Mouse (Mus musculus) CH12.LX (cell line): ENCODE measurements around the gene Vmn1r21. TPM values are rescaled to one million over a fixed set of nuclear protein-coding genes. Genes with fewer than 3 reads are reported as not detected.

Experiments
- DNase-seq: peaks from one replicate; pipeline ENCODE4 v3.0.0-alpha.2; 2013; ENCODE audit errors: extremely low read depth
- H3K27ac ChIP-seq: 2 replicates; pipeline ENCODE4 v1.5.1; 2012; ENCODE audit warnings: low read depth, mild to moderate bottlenecking, control low read depth, moderate library complexity; ENCODE audit not compliant: insufficient read depth
- H3K27me3 ChIP-seq: replicated peaks from 2 replicates; pipeline ENCODE3; 2012; ENCODE audit warnings: inconsistent platforms
- H3K36me3 ChIP-seq, 2 experiments: replicated peaks in 1 of 2; 2 replicates each; pipeline versions ENCODE3 to v1.6.1; 2012; ENCODE audit warnings: inconsistent platforms in 1 of 2, low read length in 1 of 2, mild to moderate bottlenecking in 1 of 2, mixed read lengths in 1 of 2, moderate library complexity in 1 of 2; ENCODE audit not compliant: control insufficient read depth in 1 of 2, insufficient read depth in 1 of 2
- H3K4me1 ChIP-seq, 2 experiments: 2 replicates each; pipeline ENCODE4 v1.6.1; 2012; ENCODE audit warnings: inconsistent platforms in 1 of 2, moderate library complexity in 1 of 2; ENCODE audit not compliant: insufficient read depth in 2 of 2, control insufficient read depth in 1 of 2
- H3K4me2 ChIP-seq: 2 replicates; pipeline ENCODE4 v1.6.1; 2012; ENCODE audit warnings: low read depth, mild to moderate bottlenecking, control low read depth; ENCODE audit not compliant: poor library complexity, insufficient read depth, severe bottlenecking
- H3K4me3 ChIP-seq, 3 experiments: fragments of 150-350 bp in 1 of 3; sonication (generic) in 1 of 3; replicated peaks in 1 of 3; 2 replicates each; pipeline versions ENCODE3 to v1.5.1; 2011 to 2012; ENCODE audit warnings: low read depth in 2 of 3, low read length in 2 of 3, mild to moderate bottlenecking in 2 of 3, moderate library complexity in 2 of 3, control low read depth in 1 of 3, improper control_type of control experiment in 1 of 3, inconsistent platforms in 1 of 3, mixed read lengths in 1 of 3; ENCODE audit not compliant: poor library complexity in 1 of 3
- H3K79me2 ChIP-seq: replicated peaks from 2 replicates; pipeline ENCODE4 v1.6.1; 2012; ENCODE audit warnings: mild to moderate bottlenecking, moderate library complexity; ENCODE audit not compliant: control insufficient read depth, poor library complexity, insufficient read depth, severe bottlenecking; ENCODE audit errors: extremely low read depth
- H3K9ac ChIP-seq: 2 replicates; pipeline ENCODE4 v1.6.1; 2012; ENCODE audit warnings: low read depth, mild to moderate bottlenecking, control low read depth, moderate library complexity; ENCODE audit not compliant: insufficient read depth
- H3K9me3 ChIP-seq: replicated peaks from 2 replicates; pipeline ENCODE3; 2012; ENCODE audit warnings: low read length, inconsistent platforms, mixed read lengths
- CHD2 ChIP-seq: IDR thresholded peaks from 2 replicates; pipeline ENCODE4 v1.6.1; 2011; ENCODE audit warnings: low read length, improper control_type of control experiment
- EP300 ChIP-seq: IDR thresholded peaks from 2 replicates; pipeline ENCODE4 v1.6.1; 2011; ENCODE audit warnings: low read length, improper control_type of control experiment
- GABPA ChIP-seq: IDR thresholded peaks from 2 replicates; pipeline ENCODE4 v1.6.1; 2012; ENCODE audit warnings: low read depth, low read length, improper control_type of control experiment, inconsistent platforms; ENCODE audit not compliant: insufficient replicate concordance
- HCFC1 ChIP-seq: IDR thresholded peaks from 2 replicates; pipeline ENCODE4 v1.6.1; 2012; ENCODE audit warnings: low read depth, mild to moderate bottlenecking, inconsistent platforms, low read length, improper control_type of control experiment
- JUND ChIP-seq: conservative IDR thresholded peaks from 2 replicates; pipeline ENCODE4 v1.6.1; 2011; ENCODE audit warnings: low read depth, low read length, improper control_type of control experiment
- MAZ ChIP-seq: IDR thresholded peaks from 2 replicates; pipeline ENCODE4 v1.6.1; 2012; ENCODE audit warnings: low read depth, mild to moderate bottlenecking, inconsistent platforms, low read length, improper control_type of control experiment, moderate library complexity
- MEF2A ChIP-seq: IDR thresholded peaks from 2 replicates; pipeline ENCODE4 v1.6.1; 2014; ENCODE audit warnings: low read depth, mild to moderate bottlenecking, inconsistent platforms, low read length, improper control_type of control experiment, borderline replicate concordance
- MXI1 ChIP-seq: IDR thresholded peaks from 2 replicates; pipeline ENCODE4 v1.6.1; 2011; ENCODE audit warnings: mild to moderate bottlenecking, low read depth, low read length, improper control_type of control experiment
- MYC ChIP-seq: IDR thresholded peaks from 2 replicates; pipeline ENCODE4 v1.6.1; 2011; ENCODE audit warnings: low read depth, mild to moderate bottlenecking, improper control_type of control experiment, low read length
- RAD21 ChIP-seq: IDR thresholded peaks from 2 replicates; pipeline ENCODE4 v1.6.1; 2011; ENCODE audit warnings: low read depth, mild to moderate bottlenecking, low read length, improper control_type of control experiment, moderate library complexity
- TBP ChIP-seq: conservative IDR thresholded peaks from 2 replicates; pipeline ENCODE4 v1.6.1; 2011; ENCODE audit warnings: low read depth, low read length, improper control_type of control experiment
- TCF12 ChIP-seq: IDR thresholded peaks from 2 replicates; pipeline ENCODE4 v1.6.1; 2014; ENCODE audit warnings: low read depth, mild to moderate bottlenecking, inconsistent platforms, low read length, improper control_type of control experiment
- UBTF ChIP-seq: IDR thresholded peaks from 2 replicates; pipeline ENCODE4 v1.6.1; 2012; ENCODE audit warnings: low read depth, mild to moderate bottlenecking, inconsistent platforms, low read length, improper control_type of control experiment, moderate library complexity
- USF1 ChIP-seq: IDR thresholded peaks from 2 replicates; pipeline ENCODE4 v1.6.1; 2014; ENCODE audit warnings: low read depth, mild to moderate bottlenecking, inconsistent platforms, low read length, improper control_type of control experiment
- USF2 ChIP-seq: conservative IDR thresholded peaks from 2 replicates; pipeline ENCODE4 v1.6.1; 2011; ENCODE audit warnings: low read depth, low read length, improper control_type of control experiment
- ZC3H11A ChIP-seq: IDR thresholded peaks from 2 replicates; pipeline ENCODE4 v1.6.1; 2012; ENCODE audit warnings: low read depth, mild to moderate bottlenecking, inconsistent platforms, low read length, improper control_type of control experiment
- dilution Hi-C: fragments of 300-500 bp; cut with MboI; formaldehyde crosslinking; loops from 2 replicates; pipeline ENCODE4 v1.14.3; 2020; ENCODE audit warnings: low sequenced_read_pairs; ENCODE audit not compliant: extremely low pct_unique_long_range_greater_than_20kb, extremely low pct_ligation_motif_present
- in situ Hi-C: fragments of 300-500 bp; cut with MboI; formaldehyde crosslinking; loops from 3 replicates; pipeline ENCODE4 v1.14.3; 2019; ENCODE audit warnings: low sequenced_read_pairs, low pct_ligation_motif_present, low pct_unique_long_range_greater_than_20kb, mixed read lengths
- polyA plus RNA-seq: library from polyadenylated mRNA; unstranded; fragments of >175 nt; gene quantifications from 2 replicates; pipeline ENCODE4 v1.2.1, GENCODE M21; 2012; ENCODE audit warnings: low read depth; ENCODE audit not compliant: insufficient read length
- total RNA-seq, 2 experiments: library from RNA; depleted of rRNA; stranded (reverse); fragments of 300-350 nt in 1 of 2; fragments of >200 nt in 1 of 2; gene quantifications; 2 replicates each; pipeline ENCODE4 v1.2.3; 2012 to 2014

Vmn1r21 gene
- total and polyA plus RNA-seq, 3 experiments = not detected

DNA sequence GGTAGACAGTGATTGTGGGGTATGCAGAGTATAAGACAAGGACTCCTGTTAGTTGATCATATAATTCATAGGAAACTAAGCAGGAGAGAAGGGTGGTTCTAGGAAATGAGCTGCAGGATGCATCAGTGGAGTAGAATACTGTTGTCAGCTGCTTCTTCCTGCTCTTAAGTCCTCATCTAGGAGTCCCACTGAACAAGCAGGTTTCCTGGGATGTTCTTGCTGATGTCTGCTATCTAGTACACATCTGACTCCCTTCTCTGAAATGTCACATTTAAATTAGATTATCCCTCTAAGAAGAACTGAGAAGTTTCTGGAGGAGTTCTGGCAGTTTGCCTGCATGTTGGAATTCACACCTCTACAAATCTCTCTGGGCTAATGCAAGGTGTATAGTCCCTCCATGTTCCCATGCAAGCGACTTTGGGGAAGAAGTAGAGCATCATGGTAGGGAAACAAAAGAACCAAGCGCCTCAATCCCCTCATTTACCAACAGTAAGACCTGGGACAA, 35.7 kb downstream of the Vmn1r21 start:
- no peak for TF ChIP-seq USF2
- no peak for TF ChIP-seq CHD2
- TF ChIP-seq GABPA = no peak
- TF ChIP-seq, all 38 proteins: peak for 0
- in situ Hi-C loops = no loop called here
- Histone ChIP-seq H3K4me2 (no peak overlapping the region), H3K4me3 (no peak overlapping the region), H3K36me3 (no peaks in the 10 kb centered on the region), H3K27ac (no peak overlapping the region), H3K79me2 (no peaks in the 10 kb centered on the region), H3K4me1 (no peaks in the 10 kb centered on the region), H3K27me3 (no peaks in the 10 kb centered on the region), H3K9ac (no peak overlapping the region), H3K9me3 (no peaks in the 10 kb centered on the region)
- dilution Hi-C loops = no loop called here
- no peak for DNase-seq

DNA sequence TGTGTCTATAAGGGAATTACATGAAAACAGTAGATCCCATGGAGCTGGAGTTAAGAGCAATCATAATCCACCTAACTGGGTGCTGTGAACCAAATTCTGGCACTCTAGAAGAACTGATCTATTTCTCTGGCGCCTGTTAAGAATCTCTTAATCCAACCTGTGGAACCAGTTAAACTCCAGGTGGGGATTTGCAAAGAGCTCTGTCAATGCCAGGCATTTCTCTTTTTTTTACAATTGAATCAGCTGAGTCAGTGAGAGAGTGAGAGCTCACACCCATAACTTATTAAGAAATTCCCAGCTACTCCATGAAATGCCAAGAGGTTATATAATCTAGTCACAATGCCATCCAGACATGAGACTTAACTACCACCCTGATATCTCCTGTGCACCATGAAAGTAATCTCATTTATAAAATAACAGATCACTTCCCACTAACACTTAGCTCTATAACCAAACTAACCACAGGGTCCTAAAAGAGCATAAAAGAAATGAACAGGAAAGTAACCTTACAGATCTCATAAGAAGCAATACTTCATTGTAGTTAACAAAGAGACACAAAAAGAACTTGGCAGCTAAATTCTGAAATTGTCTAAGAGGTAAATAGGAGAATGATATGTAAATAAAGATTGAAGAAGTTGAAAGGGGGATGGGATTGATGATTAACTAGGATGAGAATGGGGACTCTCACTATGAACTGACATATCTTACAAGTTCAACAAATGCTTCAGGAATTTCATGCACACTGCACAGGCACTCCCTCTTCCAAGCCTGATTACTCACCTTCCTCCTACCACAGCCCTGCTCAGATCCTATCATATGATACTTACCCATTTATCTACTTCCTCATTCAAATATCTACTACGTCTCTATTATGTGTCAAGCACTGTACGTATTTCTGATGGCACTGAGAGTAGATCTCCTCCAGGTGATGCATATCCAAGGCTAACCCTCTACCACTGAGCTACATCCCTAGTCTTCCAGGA, 38.1 kb downstream of the Vmn1r21 start:
- H3K9me3 ChIP-seq = no peaks in the 10 kb centered on the region
- H3K27ac ChIP-seq = no peak overlapping the region
- no peak overlapping the region for H3K4me2 ChIP-seq
- H3K79me2 ChIP-seq = no peaks in the 10 kb centered on the region
- in situ Hi-C loops = no loop called here
- no peaks in the 10 kb centered on the region for H3K4me1 ChIP-seq
- H3K4me3 ChIP-seq = no peak overlapping the region
- no peaks in the 10 kb centered on the region for H3K27me3 ChIP-seq
- TF ChIP-seq MEF2A (no peak), TBP (no peak), EP300 (no peak), MAZ (no peak), TCF12 (no peak), MXI1 (no peak), UBTF (no peak), GABPA (no peak), USF1 (no peak), MYC (no peak), JUND (no peak), CHD2 (no peak), HCFC1 (no peak), RAD21 (no peak), ZC3H11A (no peak)
- TF ChIP-seq, all 38 proteins: peak for 0
- DNase-seq = no peak
- no peaks in the 10 kb centered on the region for H3K36me3 ChIP-seq
- H3K9ac ChIP-seq = no peak overlapping the region
- dilution Hi-C loops = no loop called here
